Mouse (Mus musculus) spleen, embryonic (tissue): ENCODE data around the gene Zc3h7b.

Source experiments
- CTCF ChIA-PET: fragments of 350-600 bp; sonication (Branson Sonifier 250); formaldehyde crosslinking; loops from one replicate; lab custom pipeline; 2022; lab: Charles Lee

Zc3h7b gene

DNA sequence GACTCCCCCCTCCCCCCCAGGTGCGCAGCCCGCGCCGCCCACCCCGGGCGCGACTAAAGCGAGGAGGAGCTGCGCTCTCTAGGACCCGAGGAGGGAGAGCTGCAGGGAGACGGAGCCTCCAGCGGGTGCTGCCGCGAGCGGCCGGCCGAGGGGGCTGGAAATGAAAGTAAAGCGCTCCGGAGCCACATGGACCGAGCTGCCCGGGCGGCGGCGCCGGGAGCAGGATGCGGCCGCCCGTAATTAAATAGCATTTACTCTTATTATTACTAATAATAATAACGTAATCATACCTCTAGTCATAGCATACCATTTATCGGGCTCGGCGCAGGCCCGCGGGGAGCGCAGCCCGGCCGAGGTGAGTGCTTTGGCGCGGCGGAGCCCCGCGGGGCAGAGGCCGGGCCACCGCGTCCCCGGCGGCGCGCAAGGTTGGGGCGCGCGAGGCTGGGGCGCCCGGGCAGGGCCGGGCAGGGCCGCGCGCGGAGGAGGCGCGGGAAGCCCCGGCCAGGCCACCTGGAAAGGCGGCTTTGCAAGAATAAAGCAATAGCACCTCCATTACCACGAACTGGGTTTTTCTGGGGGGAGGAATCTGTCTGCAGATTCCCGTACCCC lies at the start of gene Zc3h7b, which contains the start of gene Rangap1:
Gene Zc3h7b (plus strand): TSS at position 66 of the 609 bp plus-strand sequence.
Gene Rangap1 (minus strand): TSS at position 539 of the 609 bp plus-strand sequence.
- CTCF ChIA-PET: interaction anchor here (0.7 kb wide), 1 partner anchor 655 kb away, joined by 7 read pairs; no protein-coding TSS in a partner anchor

DNA sequence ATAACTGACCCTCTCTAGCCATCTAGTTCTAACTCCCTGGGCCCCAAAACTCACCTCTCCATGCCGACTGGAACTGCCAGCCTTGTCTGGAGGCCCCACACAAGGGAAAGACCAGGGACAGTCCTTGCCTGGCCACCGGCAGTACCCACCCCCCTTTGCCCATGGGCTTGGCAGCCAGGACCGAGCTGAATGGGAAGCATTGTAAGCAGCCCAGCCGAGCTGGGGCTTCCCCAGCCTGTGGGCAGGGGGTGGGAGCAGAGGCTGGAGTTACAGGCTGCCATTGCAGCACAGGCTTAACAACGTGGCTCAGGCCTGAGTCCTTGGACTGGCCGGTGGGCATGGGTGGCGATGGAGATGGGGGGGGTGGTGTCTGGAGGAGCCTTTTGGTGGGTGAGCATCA lies 47.7 kb upstream of the Zc3h7b start, which contains the start of gene Chadl:
Gene Chadl (minus strand): TSS at position 113 of the 400 bp plus-strand sequence.
- CTCF ChIA-PET: no interaction called here

DNA sequence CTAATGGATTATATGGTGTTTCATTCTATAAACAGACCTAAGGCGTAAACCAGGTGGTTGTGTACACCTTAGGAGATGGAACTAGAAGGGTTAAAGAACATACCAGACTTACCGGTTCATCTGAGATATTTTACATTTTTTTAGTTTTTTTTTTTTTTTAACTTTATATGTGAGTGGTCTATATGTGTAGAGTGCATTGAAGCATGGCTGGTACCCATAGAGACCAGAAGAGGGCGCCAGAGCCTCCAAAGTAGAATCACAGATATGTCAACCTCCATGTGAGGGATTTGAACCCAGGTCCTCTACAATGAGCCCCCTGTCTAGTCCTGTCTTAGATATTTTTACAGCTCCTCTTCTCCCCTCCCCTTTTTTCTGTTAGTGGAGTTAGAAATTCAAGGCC lies 47.0 kb upstream of the Zc3h7b start:
- CTCF ChIA-PET: no interaction called here

DNA sequence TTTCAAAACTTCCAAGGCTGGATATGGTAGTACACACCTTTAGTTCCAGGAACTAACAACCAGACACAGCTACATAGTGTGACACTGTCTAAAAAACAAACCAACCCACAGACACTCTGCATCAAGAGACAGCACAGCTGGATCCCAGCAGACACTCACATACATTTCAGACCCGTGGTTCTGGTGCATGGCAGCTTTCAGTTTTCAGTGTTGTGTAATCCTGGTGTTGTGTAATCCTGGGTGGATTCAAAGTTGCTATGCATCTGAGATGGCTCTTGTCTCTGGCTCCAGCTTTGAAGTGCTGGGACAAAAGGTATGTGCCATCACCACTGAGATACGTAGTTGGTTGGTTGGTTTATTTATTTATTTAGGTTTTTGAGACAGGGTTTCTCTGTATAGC lies 46.3 kb upstream of the Zc3h7b start:
- CTCF ChIA-PET: interaction anchor here (0.7 kb wide), 1 partner anchor 44 kb away, joined by 11 read pairs; no protein-coding TSS in a partner anchor

DNA sequence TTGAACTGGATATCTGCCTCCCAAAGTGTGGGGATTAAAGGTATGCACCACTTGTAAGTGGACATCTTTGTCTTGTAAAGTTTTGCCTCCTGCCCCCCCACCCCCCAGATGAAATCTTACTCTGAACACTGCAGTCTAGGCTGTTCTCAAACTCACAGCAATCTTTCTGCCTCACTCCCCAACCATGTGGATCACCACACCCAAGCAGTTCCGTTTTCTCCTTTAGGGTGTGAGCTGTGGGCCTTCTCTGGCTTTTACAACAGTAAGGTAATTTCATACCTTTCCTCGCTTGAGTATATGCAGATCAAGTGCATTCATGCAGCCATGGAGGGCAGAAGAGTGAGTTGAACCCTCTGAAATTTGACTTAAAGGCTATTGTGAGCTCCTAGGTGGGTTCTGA lies 44.7 kb upstream of the Zc3h7b start:
- CTCF ChIA-PET: interaction anchor here (0.7 kb wide), 1 partner anchor 8 kb away, joined by 3 read pairs; no protein-coding TSS in a partner anchor

DNA sequence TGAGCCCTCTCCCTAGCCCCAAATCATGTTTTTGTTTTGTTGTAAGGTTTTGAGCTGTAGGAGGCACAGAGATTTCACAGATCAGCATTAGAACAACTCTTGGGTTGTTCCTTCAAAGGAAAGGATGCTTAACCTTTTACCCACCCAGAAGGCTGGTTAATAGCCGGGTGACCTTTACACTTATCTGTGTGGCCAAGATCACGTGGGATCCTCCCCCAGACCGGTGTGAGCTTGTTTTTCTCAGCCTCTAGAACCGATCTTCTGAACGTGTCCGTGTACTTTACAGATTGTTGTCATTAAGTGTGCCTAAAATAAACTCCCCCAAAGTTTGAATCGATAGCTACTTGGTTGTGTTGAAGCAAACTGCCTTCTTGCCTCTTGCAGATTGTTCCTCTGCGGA lies 44.3 kb upstream of the Zc3h7b start:
- CTCF ChIA-PET: interaction anchor here (0.7 kb wide), 1 partner anchor 8 kb away, joined by 3 read pairs; no protein-coding TSS in a partner anchor

DNA sequence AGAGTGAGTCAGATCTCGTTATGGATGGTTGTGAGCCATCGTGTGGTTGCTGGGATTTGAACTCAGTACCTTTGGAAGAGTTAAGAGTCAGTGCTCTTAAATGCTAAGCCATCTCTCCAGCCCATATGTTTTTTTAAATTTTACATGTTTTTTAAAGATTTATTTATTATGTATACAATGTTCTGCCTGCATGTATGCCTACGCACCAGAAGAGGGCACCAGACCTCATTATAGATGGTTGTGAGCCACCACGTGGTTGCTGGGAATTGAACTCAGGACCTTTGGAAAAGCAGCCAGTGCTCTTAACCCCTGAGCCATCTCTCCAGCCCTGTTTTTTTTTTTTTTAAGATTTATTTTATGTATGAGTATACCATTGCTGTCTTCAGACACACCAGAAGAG lies 43.5 kb upstream of the Zc3h7b start:
- CTCF ChIA-PET: interaction anchor here (0.7 kb wide), 1 partner anchor 313 kb away, joined by 5 read pairs; no protein-coding TSS in a partner anchor

DNA sequence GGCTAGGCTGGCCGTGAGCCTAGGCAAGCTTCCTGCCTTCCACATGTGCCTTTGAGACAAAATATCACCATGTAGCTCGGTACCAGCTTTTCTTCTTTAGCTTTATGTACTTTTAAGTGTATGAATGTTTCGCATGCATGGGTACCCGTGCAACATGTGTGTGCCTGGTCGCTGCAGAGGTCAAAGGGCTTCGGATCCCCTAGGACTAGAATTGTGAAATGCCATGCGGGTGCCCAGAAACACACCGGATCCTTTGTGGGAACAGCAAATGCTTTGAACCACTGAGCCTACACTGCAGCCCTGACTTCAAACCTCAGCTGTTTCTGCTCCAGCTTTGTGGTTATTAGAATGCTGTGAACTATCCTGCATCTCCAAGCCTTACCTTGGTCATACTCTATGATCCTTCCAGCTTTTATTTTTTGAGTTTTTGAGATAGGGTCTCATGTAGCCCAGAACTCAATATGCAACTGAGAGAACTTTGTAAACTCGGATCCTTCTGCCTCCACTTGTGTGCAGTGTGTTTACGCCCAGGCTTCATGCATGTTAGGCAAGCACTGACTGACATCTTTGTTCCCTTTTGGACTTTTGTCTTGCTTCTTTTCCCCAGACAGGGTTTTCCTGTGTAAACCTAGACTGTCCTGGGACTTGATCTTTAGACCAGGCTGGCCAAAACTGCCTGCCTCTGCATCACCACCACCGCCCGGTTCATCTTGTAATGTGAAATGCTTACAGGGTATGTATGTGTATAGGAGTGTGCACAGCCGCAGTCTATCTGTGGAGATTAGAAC lies 42.4 kb upstream of the Zc3h7b start:
- CTCF ChIA-PET: interaction anchor here (0.6 kb wide), 2 partner anchors 40 to 233 kb away, joined by 3 to 4 read pairs; no protein-coding TSS in a partner anchor

DNA sequence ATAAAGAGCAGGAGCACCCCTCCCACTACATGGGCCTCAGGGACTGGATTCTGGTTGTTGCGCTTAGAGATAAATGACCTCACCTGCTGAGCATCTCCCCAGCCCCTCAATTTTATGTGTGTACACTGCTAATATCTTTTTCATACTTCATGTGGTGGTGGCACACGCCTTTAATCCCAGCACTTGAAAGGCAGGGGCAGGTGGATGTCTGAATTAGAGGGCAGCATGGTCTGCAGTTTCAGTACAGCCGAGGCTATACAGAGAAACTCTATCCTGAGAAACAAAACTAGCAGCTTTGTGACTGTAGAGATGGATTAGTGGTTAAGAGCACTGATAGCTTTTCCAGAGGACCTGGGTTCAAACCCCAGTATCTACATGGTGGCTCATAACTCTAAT lies 41.8 kb upstream of the Zc3h7b start:
- CTCF ChIA-PET: no interaction called here

DNA sequence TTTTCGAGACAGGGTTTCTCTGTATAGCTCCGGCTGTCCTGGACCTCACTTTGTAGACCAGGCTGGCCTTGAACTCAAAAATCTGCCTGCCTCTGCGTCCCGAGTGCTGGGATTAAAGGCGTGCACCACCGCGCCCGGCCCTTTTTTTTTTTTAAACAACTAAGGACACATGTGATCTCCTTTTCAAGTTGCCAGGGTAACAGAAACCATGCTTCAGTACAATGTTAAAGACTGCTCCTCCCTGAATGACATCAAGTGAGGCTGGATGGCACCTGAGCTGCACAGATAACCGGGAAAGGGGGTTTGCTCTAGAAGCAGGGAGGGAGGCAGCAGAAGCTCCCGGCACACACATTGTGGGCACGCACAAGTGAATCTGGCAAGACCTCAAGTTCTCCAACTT lies 35.9 kb upstream of the Zc3h7b start:
- CTCF ChIA-PET: no interaction called here

DNA sequence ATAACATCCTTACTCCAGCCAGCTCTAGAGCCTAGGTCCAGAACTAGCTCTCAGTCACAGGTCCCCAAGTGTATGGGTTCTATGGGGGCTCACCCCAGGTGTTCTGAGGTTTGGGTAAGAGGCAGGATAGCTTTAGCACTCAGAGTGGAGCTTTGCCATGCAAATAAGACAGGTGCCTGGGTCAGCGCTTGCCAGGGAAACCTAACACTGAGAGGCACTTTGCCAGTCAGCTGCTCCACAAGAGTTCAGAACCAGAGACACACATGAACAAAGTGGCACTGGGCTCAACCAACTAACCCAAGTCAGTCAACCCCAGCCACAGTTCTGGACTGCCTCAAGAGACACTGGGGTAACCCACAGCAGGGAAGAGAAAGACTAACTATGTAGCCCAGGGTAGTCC lies 35.2 kb upstream of the Zc3h7b start:
- CTCF ChIA-PET: interaction anchor here (0.6 kb wide), 1 partner anchor 280 kb away, joined by 3 read pairs; no protein-coding TSS in a partner anchor

DNA sequence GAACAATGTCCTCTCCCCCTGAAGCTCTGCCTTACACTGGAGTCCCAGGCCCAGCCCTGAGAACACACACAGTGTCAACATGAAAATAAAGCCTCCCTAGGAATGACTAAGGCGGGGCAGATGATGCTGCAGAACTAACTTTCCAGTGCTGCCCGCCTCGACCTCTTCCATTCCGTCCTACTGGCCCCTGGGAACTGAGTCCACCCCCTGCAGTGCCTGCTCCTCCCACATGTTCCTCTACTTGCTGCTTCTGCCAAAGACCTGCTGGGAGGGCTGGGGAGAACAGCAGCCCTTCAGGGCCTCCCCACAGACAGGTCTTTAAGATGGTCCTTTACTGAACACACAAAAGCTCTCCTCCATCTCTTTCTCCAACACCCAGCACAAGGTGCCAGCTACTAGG lies 34.1 kb upstream of the Zc3h7b start:
- CTCF ChIA-PET: interaction anchor here (0.6 kb wide), 1 partner anchor 1007 kb away, joined by 3 read pairs; no protein-coding TSS in a partner anchor

DNA sequence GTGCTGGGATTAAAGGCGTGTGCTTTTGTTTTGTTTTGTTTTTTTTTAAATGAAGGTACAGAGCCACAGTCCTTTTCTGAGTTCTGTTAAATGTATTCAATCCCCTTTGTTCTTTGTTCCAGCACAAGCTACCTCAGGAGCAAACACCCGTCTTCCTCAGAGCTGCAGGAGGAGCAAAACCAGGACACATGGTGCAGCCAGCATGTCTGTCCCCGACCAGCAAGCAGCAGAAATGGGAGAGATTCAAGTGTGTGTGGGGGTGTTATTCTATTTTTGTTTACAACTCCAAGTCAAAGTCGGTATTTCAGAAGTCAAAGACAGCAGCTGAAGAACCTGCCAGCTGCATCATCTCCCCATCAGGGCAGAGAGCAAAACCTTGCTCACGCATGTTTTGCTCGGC lies 31.1 kb upstream of the Zc3h7b start:
- CTCF ChIA-PET: no interaction called here

DNA sequence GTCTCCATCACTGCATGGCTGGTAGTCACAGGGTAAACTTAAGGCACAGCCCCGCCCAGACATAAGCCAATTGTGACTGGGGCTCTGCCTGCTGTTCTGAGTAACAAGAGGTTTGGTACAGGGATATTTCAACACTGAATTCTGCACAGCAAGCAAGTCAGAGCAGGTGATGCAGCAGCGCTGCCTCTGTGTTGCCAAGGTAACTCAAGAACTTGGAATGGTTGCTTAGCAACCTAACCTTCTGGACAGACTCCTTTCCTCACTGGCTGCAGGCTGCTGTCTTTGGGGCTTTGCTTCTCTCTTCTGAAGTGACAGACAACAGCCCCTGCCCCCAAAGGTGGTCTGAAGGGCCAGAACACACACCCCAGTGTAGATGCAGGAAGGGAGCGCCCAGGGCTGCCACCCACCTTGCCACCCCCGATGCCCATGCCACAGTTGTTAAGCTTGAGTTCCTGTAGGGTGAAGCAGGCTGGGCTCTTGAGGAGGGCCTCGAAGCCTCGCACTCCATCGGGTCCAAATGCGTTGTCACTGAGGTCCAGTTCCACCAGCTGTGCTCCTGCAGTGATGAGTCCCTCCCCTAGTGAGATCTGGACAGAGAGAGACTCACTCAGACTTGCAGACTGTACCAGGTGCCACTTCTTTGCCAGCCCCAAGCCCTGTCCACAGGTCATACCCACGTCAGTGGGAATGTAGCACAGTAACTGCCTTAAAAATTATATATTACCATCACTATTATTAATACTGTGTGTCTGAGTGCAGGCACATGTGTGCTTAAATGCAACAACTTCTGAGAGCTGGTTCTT lies 26.3 kb upstream of the Zc3h7b start:
- CTCF ChIA-PET: no interaction called here

DNA sequence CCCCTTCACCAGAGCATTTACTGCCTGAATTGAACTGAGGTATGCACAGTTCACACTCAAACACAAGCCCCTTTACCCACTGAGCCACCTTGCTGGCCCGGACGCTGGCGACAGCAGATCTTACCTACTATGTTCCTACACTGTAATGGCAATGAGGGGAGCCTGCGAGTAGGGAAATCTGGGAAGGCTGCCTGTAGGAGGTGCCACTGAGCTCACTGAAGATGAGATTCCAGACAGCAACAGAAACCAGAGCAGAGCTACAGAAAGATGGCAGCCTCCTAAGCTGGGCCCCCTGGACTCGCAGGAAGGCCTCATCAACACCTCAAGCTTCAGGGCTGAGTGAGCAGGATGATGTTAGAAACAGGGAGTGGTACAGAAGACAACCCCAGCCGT lies 25.7 kb upstream of the Zc3h7b start:
- CTCF ChIA-PET: no interaction called here

DNA sequence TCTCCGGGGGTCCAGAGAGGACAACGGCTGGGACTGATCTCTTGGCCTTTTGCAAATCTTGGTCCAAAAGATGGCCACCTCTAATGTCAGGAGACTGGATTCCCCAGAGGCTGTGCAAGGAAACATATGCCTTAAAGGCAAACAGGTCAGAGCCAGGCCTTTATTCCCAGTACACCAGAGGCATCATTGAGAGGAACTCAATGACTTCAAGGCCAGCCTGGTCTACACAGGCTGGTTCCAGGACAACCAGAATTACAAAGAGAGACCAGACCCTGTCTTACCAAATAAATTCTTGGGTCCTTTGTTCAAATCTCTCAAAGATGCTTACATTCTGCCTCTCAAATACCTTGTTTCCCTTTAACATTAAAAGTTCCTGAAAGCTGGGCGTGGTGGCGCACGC lies 22.5 kb upstream of the Zc3h7b start:
- CTCF ChIA-PET: no interaction called here

DNA sequence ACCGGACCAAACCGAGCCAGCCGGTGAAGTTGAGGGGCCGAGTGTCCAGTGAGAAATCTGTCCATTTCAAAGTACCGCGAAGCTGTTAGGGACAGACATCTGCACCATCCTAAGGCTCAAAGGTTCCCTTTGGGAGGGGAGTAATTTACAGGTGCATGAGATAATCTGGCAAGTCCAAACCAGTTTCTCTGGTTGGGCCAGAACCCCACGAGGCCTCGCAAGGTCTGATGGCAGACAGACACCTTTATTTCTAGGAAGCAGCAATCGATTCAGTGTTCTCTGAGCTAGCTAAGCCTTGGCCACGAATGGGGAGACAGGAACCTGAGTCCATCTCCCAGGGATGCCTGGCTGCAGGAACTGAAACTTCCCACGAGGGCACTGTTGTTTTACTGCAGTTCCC lies 21.2 kb upstream of the Zc3h7b start:
- CTCF ChIA-PET: no interaction called here

DNA sequence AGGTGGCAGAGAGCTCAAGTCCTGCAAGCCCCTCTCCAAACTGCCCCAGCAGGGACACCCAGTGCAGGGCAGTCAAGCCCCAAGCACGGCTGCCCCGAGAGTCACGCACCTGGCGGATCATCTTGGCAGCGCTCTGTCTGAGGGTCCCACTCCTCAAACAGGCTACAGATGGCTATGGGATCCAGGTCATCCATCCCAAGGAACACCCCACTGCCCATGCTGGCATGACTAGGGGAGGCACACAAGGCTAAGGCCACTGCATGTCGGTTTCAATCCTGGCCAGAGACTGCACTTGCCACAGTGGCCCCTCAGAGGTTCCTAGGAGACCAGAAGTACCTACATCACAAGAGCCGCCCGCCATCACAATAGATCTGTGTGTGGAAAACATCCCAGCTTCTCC lies 18.9 kb upstream of the Zc3h7b start:
- CTCF ChIA-PET: no interaction called here

DNA sequence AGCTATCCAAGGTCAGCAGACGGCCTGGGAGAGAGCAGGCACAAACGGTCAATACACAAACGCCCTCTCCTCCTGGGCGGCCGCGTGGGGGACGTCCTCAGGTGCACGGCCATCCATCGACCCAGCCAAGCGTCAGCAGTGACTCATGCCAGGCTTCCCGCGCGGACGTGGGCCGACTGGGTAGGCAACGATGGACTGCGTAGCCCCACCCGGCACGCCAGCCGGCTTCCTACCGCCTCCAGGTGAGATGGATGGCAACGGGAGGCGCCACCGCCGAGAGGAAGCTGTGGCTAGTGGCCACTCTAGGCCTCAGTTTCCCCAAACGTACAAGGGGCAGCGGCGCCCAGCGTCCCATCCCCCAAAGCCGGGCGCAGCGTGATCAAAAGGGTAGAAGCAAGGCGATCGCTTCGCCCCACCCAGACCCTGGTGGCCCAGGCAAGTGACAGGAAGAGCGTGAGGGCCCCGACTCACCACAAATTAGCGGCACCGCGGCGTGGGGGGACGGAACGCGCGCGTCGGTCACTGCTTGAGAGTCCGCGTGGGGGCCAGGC lies 15.5 kb upstream of the Zc3h7b start:
- CTCF ChIA-PET: interaction anchor here (0.6 kb wide), 1 partner anchor 236 kb away, joined by 4 read pairs; no protein-coding TSS in a partner anchor

DNA sequence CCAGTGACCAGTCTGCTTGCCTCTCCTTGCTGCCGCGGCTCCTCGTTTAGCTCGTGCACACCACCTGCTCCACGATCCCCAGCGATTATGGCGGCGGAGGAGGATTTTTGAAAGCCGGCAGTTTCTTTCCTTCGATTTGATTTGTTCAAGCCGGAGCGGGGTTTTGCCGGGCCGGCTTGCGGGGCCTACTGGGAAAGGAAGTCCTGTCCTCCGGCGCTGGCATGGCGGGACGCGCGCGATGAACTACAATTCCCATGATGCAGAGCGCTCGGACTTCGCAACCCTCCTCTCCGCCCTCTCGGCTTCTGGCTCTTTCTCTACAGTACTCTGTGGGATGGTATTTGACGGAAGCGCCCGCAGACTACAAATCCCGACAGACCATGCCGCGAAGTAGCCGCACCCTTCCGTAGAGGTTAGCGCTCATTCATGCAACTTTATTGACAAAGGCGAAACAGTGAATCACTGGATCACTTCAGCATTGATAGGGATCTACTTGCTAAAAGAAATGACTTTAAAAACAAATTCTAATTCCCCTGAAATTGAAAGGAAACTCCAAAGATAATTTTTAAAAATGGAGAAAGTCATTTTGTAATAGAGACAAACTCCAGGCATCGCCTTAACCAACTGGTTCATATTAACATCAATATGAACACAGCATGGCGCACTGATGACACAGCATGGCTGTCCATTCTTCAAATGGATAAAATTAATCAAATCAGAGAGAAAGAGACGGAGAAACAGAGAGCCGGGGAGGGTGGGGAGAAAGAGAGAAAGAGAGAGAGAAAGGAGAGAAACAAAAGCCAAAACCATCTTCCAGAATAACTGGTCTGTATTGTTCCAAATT lies 14.8 kb upstream of the Zc3h7b start:
- CTCF ChIA-PET: interaction anchor here (0.6 kb wide), 2 partner anchors 235 to 485 kb away, joined by 3 to 4 read pairs; no protein-coding TSS in a partner anchor
